Mouse (Mus musculus) MEL (cell line): ENCODE results near the gene Ikzf1.

Source experiments
- CTCF ChIP-seq, 3 experiments: IDR thresholded peaks in 2 of 3; conservative IDR thresholded peaks in 1 of 3; 2 replicates each; pipeline ENCODE4 v1.5.1; 2011 to 2012; ENCODE audit warnings: low read length in 3 of 3, low read depth in 2 of 3, mild to moderate bottlenecking in 2 of 3, improper control_type of control experiment in 1 of 3, inconsistent platforms in 1 of 3, mixed read lengths in 1 of 3, moderate library complexity in 1 of 3; ENCODE audit not compliant: control insufficient read depth in 1 of 3, insufficient read depth in 1 of 3, poor library complexity in 1 of 3, severe bottlenecking in 1 of 3
- E2F4 ChIP-seq: IDR thresholded peaks from 2 replicates; pipeline ENCODE4 v1.6.1; 2011; ENCODE audit warnings: low read depth, low read length, improper control_type of control experiment, borderline replicate concordance
- ETS1 ChIP-seq: IDR thresholded peaks from 2 replicates; pipeline ENCODE4 v1.6.1; 2012; ENCODE audit warnings: low read depth, mild to moderate bottlenecking, inconsistent platforms, low read length, improper control_type of control experiment, moderate library complexity
- GATA1 ChIP-seq: IDR thresholded peaks from 2 replicates; pipeline ENCODE4 v1.6.1; 2011; ENCODE audit warnings: low read depth, low read length, improper control_type of control experiment
- MAX ChIP-seq: IDR thresholded peaks from 2 replicates; pipeline ENCODE4 v1.6.1; 2011; ENCODE audit warnings: low read length, improper control_type of control experiment
- MYC ChIP-seq: IDR thresholded peaks from 2 replicates; pipeline ENCODE4 v1.6.1; 2011; ENCODE audit warnings: low read depth, mild to moderate bottlenecking, low read length, improper control_type of control experiment, moderate library complexity
- NRF1 ChIP-seq: IDR thresholded peaks from 2 replicates; pipeline ENCODE4 v1.6.1; 2014; ENCODE audit warnings: low read depth, mild to moderate bottlenecking, inconsistent platforms, low read length, improper control_type of control experiment, moderate library complexity; ENCODE audit not compliant: poor library complexity, insufficient read depth, severe bottlenecking
- POLR2A ChIP-seq, 2 experiments: IDR thresholded peaks; 2 replicates each; pipeline ENCODE4 v1.6.1; 2011 to 2012; ENCODE audit warnings: low read length in 2 of 2, mild to moderate bottlenecking in 2 of 2, control low read depth in 1 of 2, improper control_type of control experiment in 1 of 2, low read depth in 1 of 2, moderate library complexity in 1 of 2; ENCODE audit not compliant: control insufficient read depth in 1 of 2, insufficient read depth in 1 of 2, poor library complexity in 1 of 2
- SIN3A ChIP-seq: IDR thresholded peaks from 2 replicates; pipeline ENCODE4 v1.6.1; 2012; ENCODE audit warnings: low read length, improper control_type of control experiment, inconsistent platforms
- TAL1 ChIP-seq: IDR thresholded peaks from 2 replicates; pipeline ENCODE4 v1.6.1; 2012; ENCODE audit warnings: mild to moderate bottlenecking, inconsistent platforms, low read length, moderate library complexity, mixed read lengths
- TBP ChIP-seq: IDR thresholded peaks from 2 replicates; pipeline ENCODE4 v1.8.0; 2011; ENCODE audit warnings: low read depth, low read length, improper control_type of control experiment
- TCF12 ChIP-seq: IDR thresholded peaks from 2 replicates; pipeline ENCODE4 v1.6.1; 2014; ENCODE audit warnings: low read depth, mild to moderate bottlenecking, inconsistent platforms, low read length, improper control_type of control experiment, moderate library complexity
- USF1 ChIP-seq: IDR thresholded peaks from 2 replicates; pipeline ENCODE4 v1.6.1; 2014; ENCODE audit warnings: low read depth, mild to moderate bottlenecking, inconsistent platforms, low read length, improper control_type of control experiment, moderate library complexity
- ZMIZ1 ChIP-seq: IDR thresholded peaks from 2 replicates; pipeline ENCODE4 v1.6.1; 2012; ENCODE audit warnings: low read depth, mild to moderate bottlenecking, inconsistent platforms, low read length, improper control_type of control experiment, moderate library complexity

DNA sequence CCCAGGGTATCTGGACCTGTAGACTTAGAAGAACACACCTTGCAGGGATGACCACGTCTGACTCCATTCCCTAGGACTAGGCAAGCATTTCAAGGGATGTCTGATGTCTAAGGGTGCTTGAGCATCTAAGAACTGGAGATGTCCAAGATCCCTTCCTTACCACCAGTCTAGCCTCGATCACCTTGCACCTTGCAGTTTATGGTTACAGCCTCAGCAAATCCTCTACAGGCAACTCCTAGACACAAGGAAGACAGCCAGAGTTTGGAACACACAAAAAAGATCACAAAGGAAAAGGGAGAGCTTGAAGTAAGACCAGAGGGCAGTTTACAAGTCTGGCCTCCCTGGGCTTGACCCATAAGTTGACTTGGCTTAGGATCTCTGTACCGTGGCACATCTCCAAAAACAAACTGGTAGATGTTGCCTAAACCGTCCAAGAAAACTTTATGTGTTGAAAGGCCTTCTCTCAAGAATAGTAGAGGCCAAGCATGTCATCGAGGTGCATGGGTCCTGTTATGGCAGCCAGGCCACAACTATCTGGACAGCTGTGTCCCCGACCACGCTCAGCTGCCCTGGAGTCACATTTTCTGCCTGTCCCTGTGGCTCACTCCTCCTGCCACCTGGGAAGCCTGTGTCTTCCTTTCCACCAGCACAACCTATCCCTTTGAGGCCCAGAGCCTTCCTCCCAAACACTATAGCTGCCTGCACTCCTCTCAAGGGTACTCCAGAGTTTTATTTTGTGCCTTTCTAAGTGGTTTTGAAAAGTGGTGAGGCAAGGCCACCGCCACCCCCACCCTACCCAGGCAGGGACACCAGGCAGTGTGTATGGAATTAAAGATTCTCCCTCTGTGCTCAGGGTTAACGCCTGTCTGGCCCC, 510 bp upstream of the Ikzf1 start:
- TF ChIP-seq CTCF (IDR thresholded peaks at IDR 0.05 in 2 of 3, conservative IDR thresholded peaks at IDR 0.05 in 1 of 3; ENCODE audit: control insufficient read depth in 1 of 3, insufficient read depth in 1 of 3, low read depth in 2 of 3, low read length in 3 of 3, poor library complexity in 1 of 3, severe bottlenecking in 1 of 3) = no peak
- no peak for TF ChIP-seq POLR2A (IDR thresholded peaks at IDR 0.05; ENCODE audit: control insufficient read depth in 1 of 2, insufficient read depth in 1 of 2, low read depth in 1 of 2, low read length in 2 of 2, poor library complexity in 1 of 2)
- TF ChIP-seq GATA1 = no peak
- no peak for TF ChIP-seq TAL1
- no peak for TF ChIP-seq SIN3A
- no peak; the same call in 1 of the 2 replicates for TF ChIP-seq TCF12
- TF ChIP-seq E2F4 = no peak
- TF ChIP-seq ZMIZ1 = no peak
- 0 out of 2 replicates have a peak, but pooled peaks have one; percentile 51 for TF ChIP-seq ETS1
- no peak for TF ChIP-seq USF1
- no peak; the same call in none of the 2 replicates for TF ChIP-seq MYC
- no peak for TF ChIP-seq TBP
- peak; percentile 40; the same call in 1 of the 2 replicates for TF ChIP-seq MAX
- TF ChIP-seq NRF1 = no peak
